Mouse (Mus musculus): Measurements from ENCODE around the gene Gm10447.

GRCm38 (mm10) chr11:53425711-53426255, 31.1 kb downstream of the Gm10447 start:
- TF ChIP-seq CTCF (IDR thresholded peaks at IDR 0.05) (no peak), EP300 (IDR thresholded peaks at IDR 0.05) (no peak)

Data from lung, postnatal 0 days (tissue).